Mouse (Mus musculus) kidney, adult 2 months (tissue): ENCODE results near the gene Rufy2.
A peak's percentile ranks its signal among the peaks of the same experiment; 100 is the strongest.

Experiments used
- CTCF ChIP-seq: fragments of 200-500 bp; conservative IDR thresholded peaks from 2 replicates; pipeline ENCODE4 v1.5.1; 2011; ENCODE audit warnings: low read depth, mild to moderate bottlenecking, control low read depth, low read length, moderate library complexity, mixed read lengths; ENCODE audit not compliant: insufficient read depth, insufficient read length
- POLR2A ChIP-seq: fragments of 200-500 bp; IDR thresholded peaks from one replicate; pipeline ENCODE4 v1.6.1; 2011; ENCODE audit warnings: low read depth, low read length, control low read depth

DNA sequence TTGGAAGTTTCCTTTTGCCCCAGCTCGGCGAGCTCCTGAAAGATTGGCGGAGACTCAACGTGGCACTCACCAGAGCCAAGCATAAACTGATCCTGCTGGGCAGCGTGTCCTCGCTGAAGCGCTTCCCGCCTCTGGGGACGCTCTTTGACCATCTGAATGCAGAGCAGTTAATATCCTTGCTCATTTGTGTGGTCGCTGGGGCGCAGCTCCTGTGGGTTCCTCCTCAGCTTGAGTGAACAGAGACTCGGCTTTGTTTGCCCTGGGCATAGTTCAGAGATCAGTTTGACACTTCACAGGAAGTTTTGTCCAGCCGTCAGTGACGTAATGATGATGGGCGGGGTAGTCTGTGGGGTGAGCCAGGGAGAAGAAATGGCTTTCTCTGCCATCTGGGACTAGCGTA, 8.2 kb upstream of the Rufy2 start:
- TF ChIP-seq POLR2A = no peak
- peak; percentile 65 for TF ChIP-seq CTCF
